Mouse (Mus musculus) urinary bladder, postnatal 4 days (tissue): ENCODE results near the gene Rims4.

Experiments used
- DNase-seq, 2 experiments: peaks; one replicate each; pipeline ENCODE4 v3.0.0; 2021 to 2022; ENCODE audit warnings: low spot score in 2 of 2

The Rims4 gene

DNA sequence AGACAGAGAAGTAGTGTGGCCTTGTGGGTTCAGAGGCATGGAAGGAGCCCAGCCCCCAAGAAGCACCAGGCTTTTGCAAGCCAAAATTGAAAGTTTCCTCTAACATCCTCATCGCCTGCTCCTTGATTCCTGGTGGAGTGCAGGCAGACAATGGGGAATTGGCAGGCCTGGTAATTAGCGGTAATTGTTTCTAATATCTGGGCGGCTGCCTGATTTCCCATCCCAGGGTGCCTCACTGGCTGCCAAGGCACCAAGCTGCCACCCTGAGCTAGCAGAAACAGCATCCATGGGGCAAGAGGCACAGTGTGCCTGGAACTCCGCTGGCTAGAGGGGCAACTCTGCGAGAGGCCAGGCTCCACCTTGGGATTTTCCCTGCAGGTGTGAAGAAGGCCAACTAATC is 48.7 kb downstream of the Rims4 start:
- DNase-seq, result no peak

DNA sequence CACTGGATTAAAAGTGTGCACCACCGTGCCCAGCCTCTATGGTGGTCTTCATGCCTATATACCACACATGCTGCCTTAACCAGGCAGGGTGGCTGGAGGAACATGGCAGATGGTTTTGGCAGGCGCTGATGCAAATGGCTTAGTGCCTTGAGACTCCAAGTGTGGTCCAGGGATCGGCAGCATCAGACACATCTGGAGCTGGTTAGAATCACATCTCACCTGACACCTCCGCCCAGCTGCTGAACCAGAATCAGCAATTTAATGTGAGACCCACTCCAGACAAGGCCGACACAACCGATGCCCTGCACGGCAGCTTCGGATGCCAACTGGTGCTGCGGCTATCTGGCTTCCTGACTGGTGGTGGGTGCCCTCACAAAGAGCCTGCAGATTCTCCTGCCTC is 52.4 kb downstream of the Rims4 start:
- DNase-seq, result no peak

DNA sequence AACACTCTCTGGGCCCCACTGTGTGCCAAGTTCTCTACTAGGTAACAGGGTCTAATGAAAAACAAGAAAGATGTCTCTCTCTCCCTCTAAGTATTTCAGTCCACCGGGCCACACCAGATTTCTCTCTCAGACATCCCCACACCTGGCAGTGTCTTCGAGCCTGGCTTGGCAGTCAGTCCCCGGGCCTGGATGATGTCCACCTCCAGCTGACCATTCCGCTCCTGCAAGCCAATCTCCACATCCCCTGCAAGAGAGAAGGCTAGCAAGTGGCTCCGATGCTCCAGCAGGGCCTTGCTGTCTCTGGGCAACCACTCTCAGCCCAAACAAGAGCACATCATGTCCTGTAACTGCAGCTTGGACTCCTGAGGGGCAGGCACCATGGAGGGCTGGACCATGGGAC is 53.2 kb downstream of the Rims4 start:
- DNase-seq, result no peak

DNA sequence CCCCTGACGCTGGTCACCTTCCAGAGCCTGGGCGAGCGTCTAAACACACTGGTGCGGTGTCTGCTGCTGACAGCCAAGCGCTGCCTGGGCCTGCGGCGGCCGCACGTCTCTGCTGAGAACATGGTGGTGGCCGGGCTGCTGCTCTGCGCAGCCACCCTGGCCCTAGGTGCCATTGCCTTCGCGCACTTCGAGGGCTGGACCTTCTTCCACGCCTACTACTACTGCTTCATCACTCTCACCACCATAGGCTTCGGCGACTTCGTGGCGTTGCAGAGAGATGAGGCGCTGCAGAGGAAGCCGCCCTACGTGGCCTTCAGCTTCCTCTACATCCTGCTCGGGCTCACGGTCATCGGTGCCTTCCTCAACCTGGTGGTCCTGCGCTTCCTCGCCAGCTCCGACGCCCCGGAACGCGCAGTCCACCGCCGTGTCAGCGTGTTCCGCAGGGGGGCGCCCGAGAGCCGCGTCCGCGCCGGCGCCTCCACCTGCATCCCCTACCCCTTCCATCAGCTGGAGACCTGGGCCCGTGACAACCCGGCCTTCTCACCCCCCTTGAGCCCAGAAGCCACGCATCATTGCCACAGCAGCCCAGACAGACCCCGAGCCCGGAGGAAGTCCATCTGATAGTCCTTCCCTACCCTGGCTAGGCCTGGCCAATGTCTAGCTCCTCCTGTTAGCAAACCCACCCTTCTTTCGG is 60.1 kb downstream of the Rims4 start:
- no peak for DNase-seq

DNA sequence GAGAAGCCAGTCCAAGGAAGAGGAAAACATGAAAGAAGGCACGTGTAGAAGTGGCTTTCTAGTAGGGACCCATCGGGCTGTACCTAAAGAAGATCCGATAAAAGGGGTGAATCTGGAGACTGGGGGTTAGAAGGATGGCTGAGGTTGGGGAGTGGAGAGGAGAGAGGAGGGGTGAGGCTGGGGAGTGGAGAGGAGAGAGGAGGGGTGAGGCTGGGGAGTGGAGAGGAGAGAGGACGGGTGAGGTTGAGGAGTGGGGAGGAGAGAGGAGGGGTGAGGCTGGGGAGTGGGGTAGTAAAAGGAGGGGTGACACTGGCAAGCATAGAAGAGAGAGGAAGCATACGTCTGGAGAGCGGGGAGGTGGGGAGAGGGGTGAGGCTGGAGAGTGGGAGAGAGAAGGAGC is 61.2 kb downstream of the Rims4 start:
- no peak for DNase-seq

DNA sequence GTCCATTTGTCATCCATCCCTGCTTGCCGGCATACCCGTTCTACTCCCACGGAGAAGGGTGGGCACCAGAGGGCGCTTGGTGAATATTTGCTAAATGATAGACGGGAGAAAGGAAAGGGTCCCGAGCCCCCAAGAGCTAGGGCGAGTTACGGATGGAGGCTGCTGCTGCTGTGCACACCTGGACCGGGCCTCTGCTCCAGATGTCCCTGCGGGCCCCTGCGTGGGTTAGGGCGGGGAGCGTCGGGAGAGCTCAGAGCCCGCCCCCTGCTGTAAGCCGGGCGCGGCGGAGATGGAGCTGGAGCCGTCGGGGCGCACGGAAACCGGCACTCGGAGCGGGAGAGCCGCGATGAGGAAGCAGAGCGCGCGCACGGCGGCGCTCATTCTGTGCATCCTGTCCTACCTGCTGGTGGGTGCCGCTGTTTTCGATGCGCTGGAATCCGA is 65.0 kb downstream of the Rims4 start, which contains the start of gene Kcnk15:
Gene Kcnk15, plus strand, starts transcription at position 191 of the 441 bp plus-strand sequence.
- DNase-seq, result no peak

DNA sequence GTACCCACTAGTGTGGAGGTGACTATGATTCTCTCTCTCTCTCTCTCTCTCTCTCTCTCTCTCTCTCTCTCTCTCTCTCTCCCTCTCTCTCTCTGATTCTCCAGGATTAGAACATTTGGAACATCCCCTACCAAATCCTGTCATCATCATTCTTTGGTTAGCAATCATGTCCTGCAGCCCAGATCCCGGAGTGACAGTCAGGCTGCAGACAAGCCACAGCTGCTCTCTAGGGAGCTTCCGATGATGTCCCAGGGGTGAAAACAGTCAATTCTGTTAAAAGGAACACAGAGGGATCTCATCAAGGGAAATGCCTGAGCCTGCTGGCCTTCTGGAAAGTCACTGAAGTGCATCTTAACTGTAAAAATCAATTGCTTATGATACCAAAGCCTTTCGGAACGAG is 76.4 kb downstream of the Rims4 start:
- DNase-seq, result no peak

DNA sequence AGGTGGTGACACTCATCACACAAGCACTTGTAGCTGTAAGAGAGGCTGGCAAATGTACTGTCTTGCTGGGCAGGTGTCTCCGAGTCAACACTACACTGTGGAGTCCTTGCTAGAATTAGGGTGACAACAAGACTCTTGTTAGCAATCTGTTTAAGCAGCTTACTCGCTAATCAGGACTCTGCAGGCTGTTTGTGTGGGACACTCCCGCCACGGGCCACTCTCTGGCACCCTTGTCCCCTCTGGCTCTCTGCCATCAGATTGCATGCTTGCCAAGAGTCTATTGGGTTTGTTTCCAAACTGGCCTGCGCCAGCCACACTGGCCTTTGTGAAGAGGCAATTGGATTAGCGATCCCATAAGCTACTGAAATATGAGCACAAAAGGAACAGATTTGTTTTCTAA is 79.0 kb downstream of the Rims4 start:
- DNase-seq, result no peak

DNA sequence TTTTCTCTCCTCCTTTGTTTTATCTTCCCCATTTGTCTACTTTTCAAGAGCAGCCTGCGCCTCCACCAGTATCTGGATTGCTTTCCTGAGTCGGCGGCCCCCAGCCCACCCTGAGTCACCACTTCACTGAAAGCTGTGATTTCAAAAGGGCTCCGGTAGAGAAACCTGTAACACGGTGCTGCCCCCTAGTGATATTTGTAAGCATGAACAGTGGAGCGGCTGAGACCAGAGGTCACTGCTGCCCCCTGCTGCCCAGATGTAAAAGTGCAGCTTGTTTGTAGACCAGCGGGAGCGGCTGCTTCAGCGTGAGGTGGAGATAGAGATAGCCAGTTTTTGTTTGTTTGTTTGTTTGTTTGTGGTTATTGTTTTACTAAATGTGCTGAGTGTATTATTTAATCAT is 80.4 kb downstream of the Rims4 start:
- DNase-seq, result peak; percentile 51 to 81

DNA sequence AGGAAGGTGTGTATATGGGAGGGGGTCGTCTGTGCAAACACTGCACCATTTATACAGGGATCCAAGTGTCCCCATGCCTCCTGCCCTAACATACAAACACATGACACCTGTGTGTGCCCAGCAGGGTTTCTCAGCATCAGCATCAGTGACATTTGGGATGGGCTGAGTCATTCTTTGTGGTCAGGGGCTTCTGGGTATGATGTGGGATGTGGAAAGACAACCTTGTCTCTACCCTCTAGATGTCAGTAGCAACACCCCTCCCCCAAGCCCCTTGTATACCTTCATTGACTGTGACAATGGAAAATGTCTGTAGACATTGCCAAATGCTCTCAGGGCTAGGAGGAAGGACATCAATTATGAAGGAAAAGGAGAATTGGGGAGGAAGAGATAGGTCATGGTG is 87.3 kb downstream of the Rims4 start:
- DNase-seq, result no peak

DNA sequence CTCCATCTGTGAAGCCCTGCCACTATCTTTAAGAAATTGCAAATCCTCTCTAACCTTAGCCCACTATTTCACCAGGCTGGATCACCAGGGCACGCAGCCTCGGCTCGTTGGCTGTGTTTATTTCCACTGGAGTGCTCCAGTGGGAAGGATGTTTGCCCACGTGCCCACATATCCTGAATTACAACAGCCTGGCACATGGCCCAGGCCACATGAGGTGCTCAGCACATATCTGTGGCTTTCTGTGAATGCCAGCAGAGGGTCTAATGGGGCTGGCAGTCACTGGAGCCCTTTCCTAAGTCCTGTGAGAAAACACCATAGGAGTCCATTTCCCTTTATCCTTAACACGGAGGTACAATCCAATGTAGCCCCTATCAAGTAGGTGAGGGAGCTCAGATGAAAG is 92.0 kb downstream of the Rims4 start:
- no peak for DNase-seq

DNA sequence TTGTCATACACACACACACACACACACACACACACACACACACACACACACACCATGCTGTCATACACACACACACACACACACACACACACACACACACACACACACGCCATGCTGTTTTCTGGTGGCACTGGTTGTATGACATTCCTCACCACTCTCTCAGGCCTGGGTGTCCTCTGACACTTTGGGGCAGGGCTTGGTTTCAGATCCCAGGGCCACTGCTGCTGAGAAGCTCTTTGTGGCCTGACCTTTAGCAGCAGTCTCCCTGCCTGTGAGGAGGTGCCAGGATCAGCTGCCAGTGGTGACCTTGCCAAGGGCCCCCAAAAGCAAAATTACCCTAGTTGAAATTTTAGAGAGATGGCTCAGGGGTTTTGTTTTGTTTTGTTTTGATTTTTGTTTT is 92.6 kb downstream of the Rims4 start:
- no peak for DNase-seq

DNA sequence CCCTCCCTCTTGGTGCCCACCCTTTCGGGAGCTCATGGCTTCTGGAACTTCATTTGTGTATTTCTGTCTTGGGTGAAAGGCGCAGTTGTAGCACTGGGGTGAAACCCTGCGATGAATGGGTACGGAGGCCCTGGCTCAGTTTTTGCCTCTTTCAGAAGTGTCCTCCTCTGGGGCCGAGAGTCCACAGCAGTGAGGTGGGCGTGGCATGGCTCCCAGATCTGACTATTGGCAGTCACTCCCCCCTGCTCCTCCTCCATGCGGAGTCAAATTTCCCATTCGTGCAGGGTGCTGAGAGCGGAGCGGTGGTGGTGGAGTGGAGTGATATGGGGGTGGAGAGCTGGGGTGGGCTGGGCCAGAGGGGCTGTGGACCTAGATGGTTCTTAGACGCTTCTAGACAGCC is 94.7 kb downstream of the Rims4 start:
- DNase-seq, result no peak

DNA sequence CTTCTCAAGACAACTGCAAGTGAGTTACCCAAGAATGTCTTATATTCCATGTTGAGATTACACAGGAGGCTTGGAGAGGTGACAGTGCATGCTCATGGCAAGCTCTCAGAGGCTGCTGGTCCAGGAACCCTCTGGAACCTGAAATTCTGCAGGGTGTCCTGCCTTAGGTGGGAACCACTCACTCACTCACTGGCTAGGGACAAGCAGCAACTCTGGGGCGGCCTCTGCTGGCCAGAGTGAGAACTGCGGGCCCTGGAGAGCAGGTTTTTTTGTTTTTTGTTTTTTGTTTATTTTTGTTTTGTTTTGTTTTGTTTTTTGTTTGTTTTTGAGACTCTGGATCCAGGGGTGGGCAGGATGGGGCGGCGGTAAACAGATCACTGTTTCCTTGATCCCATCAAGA is 95.2 kb downstream of the Rims4 start:
- DNase-seq, result no peak

DNA sequence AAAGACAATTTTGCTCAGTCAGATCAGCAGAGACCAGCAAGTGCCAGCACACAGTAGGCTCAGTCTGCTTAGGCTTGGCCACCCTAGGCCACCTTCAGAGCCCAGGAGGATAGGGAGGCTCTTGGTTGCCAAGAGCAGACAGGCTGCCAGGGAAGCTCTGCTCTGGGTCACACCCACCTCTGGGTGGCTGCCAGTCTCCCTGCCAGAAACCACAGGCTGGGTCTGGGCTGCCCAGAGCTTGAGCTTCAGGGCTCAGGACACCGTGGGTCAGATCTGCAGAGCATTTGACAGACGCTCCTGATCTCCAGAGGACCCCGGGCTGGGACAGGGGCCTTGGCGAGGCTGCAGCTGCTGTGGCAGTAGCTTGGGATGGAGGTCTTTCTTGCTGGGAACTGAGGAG is 97.9 kb downstream of the Rims4 start, which contains the start of gene Ccn5:
Gene Ccn5, plus strand, starts transcription at position 255 of the 400 bp plus-strand sequence.
- peak in 1 of 2 experiments; percentile 48 for DNase-seq

DNA sequence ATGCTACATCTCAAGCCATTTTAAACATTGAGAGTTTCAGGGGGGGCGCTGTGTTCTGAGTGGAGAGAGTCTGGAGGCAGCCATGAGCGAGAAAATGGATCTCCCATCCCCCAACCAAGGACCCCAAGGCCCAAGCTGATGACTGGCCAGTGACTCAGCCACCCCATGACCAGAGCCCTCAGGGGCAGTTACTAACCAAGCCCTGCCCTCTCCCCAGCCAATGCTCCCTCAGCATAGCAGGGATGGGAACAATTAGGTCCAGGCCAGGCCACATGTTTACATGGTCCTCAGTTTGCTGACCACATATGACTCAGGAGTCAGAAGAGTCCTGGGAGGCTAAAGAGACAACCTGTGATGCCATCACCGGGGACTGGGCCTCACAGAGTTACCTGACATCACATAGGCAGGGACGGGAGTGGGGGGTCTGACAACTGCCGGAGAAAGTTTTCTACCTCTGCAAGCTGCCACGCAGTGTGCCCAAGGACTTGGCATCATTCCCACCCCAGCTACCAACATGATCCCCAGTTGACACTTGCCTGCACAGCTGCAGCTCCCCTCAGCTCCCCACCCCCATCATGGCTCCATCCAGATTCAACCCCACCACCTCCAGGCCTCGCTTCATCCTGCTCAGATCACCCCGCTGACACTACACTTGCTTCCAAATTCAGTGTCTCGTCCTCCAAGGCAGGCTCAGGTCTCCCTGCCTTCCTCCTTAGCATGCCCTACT is 103.6 kb downstream of the Rims4 start:
- no peak for DNase-seq

DNA sequence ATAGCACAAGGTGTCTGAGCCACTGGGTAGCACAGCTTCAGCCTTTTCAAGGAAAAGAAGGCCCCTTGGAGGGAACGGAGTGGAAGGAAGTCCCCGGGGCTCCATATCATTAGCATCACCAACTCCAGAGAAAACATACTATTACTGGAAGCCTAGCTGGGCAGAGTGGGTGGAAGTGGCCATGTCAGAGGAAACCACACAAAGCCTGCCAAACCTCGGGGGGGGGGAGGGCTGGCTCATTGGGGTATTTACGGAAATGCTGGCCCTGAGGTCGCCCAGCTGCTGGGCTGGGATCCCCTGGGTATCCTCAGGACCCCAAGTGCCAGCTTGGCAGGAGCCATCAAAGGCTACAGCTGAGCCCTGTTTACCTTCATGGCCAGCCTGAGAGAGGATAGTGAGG is 105.4 kb downstream of the Rims4 start:
- no peak for DNase-seq
